Mouse (Mus musculus): Measurements from ENCODE around the gene Cacna2d4.
A peak's percentile ranks its signal among the peaks of the same experiment; 100 is the strongest.

Cacna2d4 gene

GRCm38 (mm10) chr6:119220297-119220696, 16.0 kb upstream of the Cacna2d4 start:
- DNase-seq (ENCODE audit: low spot score), result peak; percentile 37

- no peak for DNase-seq (ENCODE audit: low spot score)
Observed at GRCm38 (mm10) chr6:119224451-119225195, 11.7 kb upstream of the Cacna2d4 start.

- no peak for DNase-seq (ENCODE audit: low spot score)
Observed at GRCm38 (mm10) chr6:119225226-119225625, 11.1 kb upstream of the Cacna2d4 start.

GRCm38 (mm10) chr6:119225731-119226130, 10.6 kb upstream of the Cacna2d4 start:
- no peak for DNase-seq (ENCODE audit: low spot score)

GRCm38 (mm10) chr6:119227001-119227400, 9.3 kb upstream of the Cacna2d4 start:
- DNase-seq (ENCODE audit: low spot score), result no peak

- DNase-seq (ENCODE audit: low spot score), result no peak
Observed at GRCm38 (mm10) chr6:119228861-119229603, 7.3 kb upstream of the Cacna2d4 start.

GRCm38 (mm10) chr6:119233066-119233465, 3.3 kb upstream of the Cacna2d4 start:
- peak; percentile 30 for DNase-seq (ENCODE audit: low spot score)

GRCm38 (mm10) chr6:119235441-119235840, 885 bp upstream of the Cacna2d4 start:
- no peak for DNase-seq (ENCODE audit: low spot score)

GRCm38 (mm10) chr6:119237427-119237989, 1.2 kb downstream of the Cacna2d4 start:
- no peak for DNase-seq (ENCODE audit: low spot score)

GRCm38 (mm10) chr6:119239341-119240005, 3.1 kb downstream of the Cacna2d4 start:
- DNase-seq (ENCODE audit: low spot score), result no peak

GRCm38 (mm10) chr6:119240256-119240655, 3.9 kb downstream of the Cacna2d4 start:
- DNase-seq (ENCODE audit: low spot score), result no peak

- no peak for DNase-seq (ENCODE audit: low spot score)
Observed at GRCm38 (mm10) chr6:119240871-119241705, 4.8 kb downstream of the Cacna2d4 start.

- no peak for DNase-seq (ENCODE audit: low spot score)
Observed at GRCm38 (mm10) chr6:119246082-119246481, 9.8 kb downstream of the Cacna2d4 start.

- DNase-seq (ENCODE audit: low spot score), result no peak
Observed at GRCm38 (mm10) chr6:119248578-119248977, 12.3 kb downstream of the Cacna2d4 start.

- no peak for DNase-seq (ENCODE audit: low spot score)
Observed at GRCm38 (mm10) chr6:119249726-119250125, 13.4 kb downstream of the Cacna2d4 start.

GRCm38 (mm10) chr6:119251704-119252103, 15.4 kb downstream of the Cacna2d4 start:
- DNase-seq (ENCODE audit: low spot score), result no peak

- no peak for DNase-seq (ENCODE audit: low spot score)
Observed at GRCm38 (mm10) chr6:119276713-119277112, 40.4 kb downstream of the Cacna2d4 start.

GRCm38 (mm10) chr6:119280761-119281160, 44.4 kb downstream of the Cacna2d4 start:
- no peak for DNase-seq (ENCODE audit: low spot score)

GRCm38 (mm10) chr6:119301310-119301709, 65.0 kb downstream of the Cacna2d4 start:
- DNase-seq (ENCODE audit: low spot score), result no peak

GRCm38 (mm10) chr6:119303331-119303730, 67.0 kb downstream of the Cacna2d4 start:
- DNase-seq (ENCODE audit: low spot score), result no peak

- no peak for DNase-seq (ENCODE audit: low spot score)
Observed at GRCm38 (mm10) chr6:119307867-119308413, 71.6 kb downstream of the Cacna2d4 start.

Measured in urinary bladder, postnatal 14 days (tissue).